Mouse (Mus musculus) ovary, postnatal 14 days (tissue): ENCODE results near the gene Pgap3.

Experiments used
- DNase-seq: peaks from one replicate; pipeline ENCODE4 v3.0.0; 2022; ENCODE audit warnings: low spot score

Pgap3 gene

GRCm38 (mm10) chr11:98381651-98382050 is 18.6 kb downstream of the Pgap3 start:
- DNase-seq: no peak

- no peak for DNase-seq
These were observed 20.2 kb downstream of the Pgap3 start for GRCm38 (mm10) chr11:98380106-98380505.

GRCm38 (mm10) chr11:98379379-98379778 is 20.9 kb downstream of the Pgap3 start:
- DNase-seq: no peak

- no peak for DNase-seq
These were observed 22.5 kb downstream of the Pgap3 start for GRCm38 (mm10) chr11:98377787-98378186.

- no peak for DNase-seq
These were observed 23.5 kb downstream of the Pgap3 start for GRCm38 (mm10) chr11:98376756-98377155.

GRCm38 (mm10) chr11:98374266-98374665 is 26.0 kb downstream of the Pgap3 start:
- DNase-seq: no peak

- DNase-seq: no peak
These were observed 27.0 kb downstream of the Pgap3 start for GRCm38 (mm10) chr11:98373244-98373643.

- peak; percentile 54 for DNase-seq
These were observed 27.9 kb downstream of the Pgap3 start for GRCm38 (mm10) chr11:98372406-98372805.

GRCm38 (mm10) chr11:98371556-98372240 is 28.6 kb downstream of the Pgap3 start:
- no peak for DNase-seq

- no peak for DNase-seq
These were observed 29.7 kb downstream of the Pgap3 start for GRCm38 (mm10) chr11:98370588-98370987.

- no peak for DNase-seq
These were observed 31.0 kb downstream of the Pgap3 start for GRCm38 (mm10) chr11:98369337-98369736.

GRCm38 (mm10) chr11:98367863-98368186 is 32.5 kb downstream of the Pgap3 start:
- DNase-seq: no peak

GRCm38 (mm10) chr11:98367171-98367862 is 33.0 kb downstream of the Pgap3 start:
- DNase-seq: no peak

GRCm38 (mm10) chr11:98366290-98366689 is 34.0 kb downstream of the Pgap3 start:
- DNase-seq: no peak

- DNase-seq: no peak
These were observed 35.9 kb downstream of the Pgap3 start for GRCm38 (mm10) chr11:98364410-98364809.

GRCm38 (mm10) chr11:98363817-98364216 is 36.5 kb downstream of the Pgap3 start:
- DNase-seq: no peak

GRCm38 (mm10) chr11:98360866-98361521 is 39.3 kb downstream of the Pgap3 start:
- DNase-seq: no peak

GRCm38 (mm10) chr11:98358161-98359083 is 41.9 kb downstream of the Pgap3 start, which contains the start of gene Stard3:
Gene Stard3 (plus strand): TSS chr11:98358368.
- peak; percentile 79 for DNase-seq

GRCm38 (mm10) chr11:98357396-98358160 is 42.7 kb downstream of the Pgap3 start:
- DNase-seq: no peak

- DNase-seq: no peak
These were observed 43.5 kb downstream of the Pgap3 start for GRCm38 (mm10) chr11:98356625-98357394.
